Mouse (Mus musculus) R1 (cell line): ENCODE data around the gene Kap.
A peak's percentile ranks its signal among the peaks of the same experiment; 100 is the strongest.
"Not testable (repeated sequence)": the region's sequence is repeated elsewhere in the genome, so short reads cannot be mapped to it uniquely, and the experiment has no call there.

ENCODE experiments used
- DNase-seq: peaks from one replicate; pipeline ENCODE4 v3.0.0-alpha.2; 2018; ENCODE audit warnings: low read depth, low spot score

Kap gene

GRCm38 (mm10) chr6:133853526-133853925, at the start of gene Kap:
Kap (minus strand) TSS chr6:133853762.
- DNase-seq: no peak

GRCm38 (mm10) chr6:133885871-133886415, 32.4 kb upstream of the Kap start:
- DNase-seq: no peak

DNA sequence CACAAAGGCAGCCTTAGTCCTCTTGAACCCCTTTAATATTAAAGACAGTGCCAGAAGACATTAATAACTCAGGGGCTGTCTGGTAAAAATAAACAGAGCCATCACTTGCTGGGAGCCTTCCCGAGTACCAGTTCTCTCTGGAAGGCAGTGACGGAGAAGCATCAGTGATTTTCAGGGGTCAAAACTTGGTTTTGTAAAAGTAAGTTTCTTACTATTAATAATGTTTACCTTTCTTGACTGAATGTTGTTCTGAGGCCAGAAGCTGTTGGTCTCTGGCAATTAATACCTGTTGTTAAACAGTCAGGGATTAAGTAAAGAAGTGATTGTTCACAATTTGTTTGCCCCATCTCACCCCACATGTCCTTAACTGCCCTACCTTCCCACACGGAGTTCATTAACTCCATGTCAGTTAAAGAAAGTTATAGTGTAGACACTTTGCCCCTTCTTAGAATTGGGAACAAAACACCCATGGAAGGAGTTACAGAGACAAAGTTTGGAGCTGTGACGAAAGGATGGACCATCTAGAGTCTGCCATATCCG, 30.0 kb upstream of the Kap start:
- no peak for DNase-seq

DNA sequence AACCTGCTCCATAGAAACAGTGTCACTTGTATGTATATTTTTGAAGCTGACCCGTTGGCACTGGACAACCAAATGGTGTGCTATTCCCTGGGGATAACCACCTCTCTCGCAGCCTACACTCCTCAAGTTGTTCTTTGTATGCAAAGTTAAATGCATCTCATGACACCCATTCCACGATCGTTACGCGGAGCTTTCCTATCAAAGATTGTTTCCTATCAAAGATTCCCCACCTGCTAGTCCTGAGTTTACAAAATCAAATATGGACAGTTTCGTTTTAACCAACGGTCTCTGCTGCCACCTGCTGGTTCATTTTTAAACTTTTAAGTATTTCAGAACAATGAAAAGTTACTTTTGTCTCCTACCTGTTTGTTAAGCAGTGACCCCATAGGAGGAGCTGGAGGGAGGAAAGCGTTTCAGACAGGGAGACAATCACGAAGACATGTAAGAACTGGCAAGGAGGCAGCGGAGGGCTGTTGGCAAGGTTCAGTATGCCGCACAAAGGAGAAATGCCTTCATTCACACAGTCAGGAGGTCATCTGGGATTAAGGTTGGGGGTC, 22.4 kb upstream of the Kap start:
- peak; percentile 70 for DNase-seq

DNA sequence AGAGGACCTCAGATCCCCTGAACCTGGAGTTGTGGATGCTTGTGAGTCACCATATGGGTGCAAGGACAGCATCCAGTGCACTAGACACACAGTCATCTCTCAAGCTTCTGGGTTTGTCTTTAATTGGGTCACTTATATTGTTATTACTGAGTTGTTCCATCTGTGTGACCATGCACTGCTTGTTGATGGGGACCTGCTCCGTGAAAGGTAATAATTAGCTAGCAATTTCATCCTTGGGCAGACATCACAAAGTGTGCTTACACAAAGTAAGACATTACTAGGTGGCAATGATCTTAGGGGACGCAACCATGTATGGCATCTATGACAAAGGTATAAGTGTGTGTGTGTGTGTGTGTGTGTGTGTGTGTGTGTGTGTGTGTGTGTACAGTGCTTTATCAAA, 19.1 kb upstream of the Kap start:
- no peak for DNase-seq

GRCm38 (mm10) chr6:133871131-133871530, 17.6 kb upstream of the Kap start:
- DNase-seq: no peak

- no peak for DNase-seq
Observed at GRCm38 (mm10) chr6:133868381-133868780, 14.8 kb upstream of the Kap start.

- DNase-seq: no peak
Observed at GRCm38 (mm10) chr6:133855871-133856270, 2.3 kb upstream of the Kap start.

DNA sequence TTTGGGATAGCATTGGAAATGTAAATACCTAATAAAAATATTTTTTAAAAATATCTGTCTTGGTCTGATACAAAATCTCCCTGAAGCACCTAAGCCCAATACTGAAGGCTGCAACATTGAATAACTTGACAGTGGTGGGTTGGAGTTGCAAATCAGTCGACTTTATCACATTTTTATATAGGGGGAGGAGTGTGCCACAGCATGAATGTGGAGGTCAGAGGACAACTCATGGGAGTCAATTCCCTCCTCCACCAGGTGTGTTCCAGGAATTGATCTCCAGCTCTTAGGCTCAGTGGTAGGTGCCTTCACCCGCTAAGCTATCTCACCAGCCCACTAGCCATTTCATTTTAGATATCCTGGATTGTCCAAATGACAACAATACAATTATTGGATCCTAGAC, 4.2 kb downstream of the Kap start:
- DNase-seq: no peak

GRCm38 (mm10) chr6:133848861-133849260, 4.7 kb downstream of the Kap start:
- not testable (repeated sequence) for DNase-seq

DNA sequence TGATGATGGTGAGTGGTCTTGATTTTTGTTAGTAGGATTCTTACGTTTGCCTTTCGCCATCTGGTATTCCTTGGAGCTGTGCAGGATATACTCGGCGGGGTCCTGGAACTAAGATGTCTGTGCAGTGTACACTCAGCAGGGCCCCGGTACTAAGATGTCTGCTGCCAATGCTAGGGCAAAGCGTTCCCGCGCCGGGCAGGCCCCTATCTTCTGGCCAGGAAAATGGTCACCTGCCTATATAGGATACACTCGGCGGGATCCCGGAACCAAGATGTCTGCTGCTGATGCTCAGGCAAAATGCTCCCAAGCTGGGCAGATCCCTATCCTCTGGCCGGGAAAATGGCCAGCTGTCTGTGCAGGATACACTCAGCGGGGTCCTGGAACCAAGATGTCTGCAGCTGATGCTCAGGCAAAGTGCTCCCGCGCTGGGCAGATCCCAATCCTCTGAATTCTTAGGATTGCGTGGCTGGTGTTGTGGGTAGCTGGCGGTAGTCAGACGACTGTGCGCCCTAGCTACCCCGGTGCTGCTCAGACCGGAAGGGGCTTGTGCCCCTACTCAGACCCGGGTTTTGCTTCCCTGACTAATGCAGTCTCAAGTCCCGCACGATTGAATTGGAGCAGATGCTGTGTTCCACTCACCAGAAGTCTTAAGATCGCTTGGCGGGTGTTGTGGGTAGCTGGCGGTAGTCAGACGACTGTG, 15.1 kb downstream of the Kap start:
- peak; percentile 69 for DNase-seq

DNA sequence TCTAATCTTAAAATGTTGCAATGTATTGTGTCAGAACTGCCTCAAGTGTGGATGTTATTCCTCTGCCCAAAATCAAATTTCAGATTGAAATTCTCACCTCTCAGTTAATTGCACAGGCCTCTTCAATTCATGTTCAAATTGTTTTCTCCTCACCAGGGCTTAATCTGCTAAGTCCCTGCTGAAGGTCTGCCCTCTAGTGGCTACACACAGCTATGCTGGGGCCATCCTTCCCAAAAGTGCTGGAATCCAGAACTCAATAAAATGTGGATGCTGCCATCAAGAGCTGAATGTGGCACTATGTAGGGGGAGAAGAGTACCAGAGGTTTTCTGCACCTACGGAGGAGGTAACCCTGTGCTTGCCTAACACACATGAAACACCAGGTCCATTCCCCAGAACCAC, 41.2 kb downstream of the Kap start:
- peak; percentile 64 for DNase-seq
